Mouse (Mus musculus) midbrain, postnatal 0 days (tissue): Measurements from ENCODE around the gene Smc1b. TPM values are rescaled to one million over a fixed set of nuclear protein-coding genes. Genes with fewer than 3 reads are reported as not detected.
A peak's percentile ranks its signal among the peaks of the same experiment; 100 is the strongest.
"Not testable (repeated sequence)": the region's sequence is repeated elsewhere in the genome, so short reads cannot be mapped to it uniquely, and the experiment has no call there.

Source experiments
- ATAC-seq: fragments of 200-750 bp; cut with Nextera tagmentation; 2 replicates; pipeline ENCODE4 v1.8.0; 2017; ENCODE audit warnings: moderate number of reproducible peaks, mild to moderate bottlenecking, moderate TSS enrichment, moderate library complexity; ENCODE audit not compliant: low FRiP score
- DNase-seq: peaks from one replicate; pipeline ENCODE4 v3.0.0-alpha.2; 2015; ENCODE audit warnings: low spot score
- H3K27ac ChIP-seq: fragments of 300-500 bp; sonication (generic); 2 replicates; pipeline ENCODE4 v1.5.1; 2014; ENCODE audit warnings: low read depth, mild to moderate bottlenecking, low read length, mixed read lengths
- H3K27me3 ChIP-seq: fragments of 300-500 bp; sonication (generic); 2 replicates; pipeline ENCODE4 v1.6.1; 2014; ENCODE audit warnings: low read length, control low read depth, mixed read lengths; ENCODE audit not compliant: insufficient read depth
- H3K36me3 ChIP-seq: fragments of 300-500 bp; sonication (generic); 2 replicates; pipeline ENCODE4 v1.6.1; 2014; ENCODE audit warnings: low read length, control low read depth, mixed read lengths; ENCODE audit not compliant: insufficient read depth
- H3K4me1 ChIP-seq: fragments of 300-500 bp; sonication (generic); 2 replicates; pipeline ENCODE4 v1.6.1; 2014; ENCODE audit warnings: mild to moderate bottlenecking, control low read depth, antibody characterized with exemption, low read length, mixed read lengths; ENCODE audit not compliant: insufficient read depth
- H3K4me2 ChIP-seq: fragments of 300-500 bp; sonication (generic); 2 replicates; pipeline ENCODE4 v1.6.1; 2014; ENCODE audit warnings: low read depth, mild to moderate bottlenecking, low read length, mixed read lengths; ENCODE audit not compliant: poor library complexity, severe bottlenecking
- H3K4me3 ChIP-seq: fragments of 300-500 bp; sonication (generic); 2 replicates; pipeline ENCODE4 v1.5.1; 2014; ENCODE audit warnings: low read depth, mild to moderate bottlenecking, low read length, moderate library complexity
- H3K9ac ChIP-seq: fragments of 300-500 bp; sonication (generic); replicated peaks from 2 replicates; pipeline ENCODE4 v1.6.1; 2014; ENCODE audit warnings: mild to moderate bottlenecking, low read length, moderate library complexity, mixed read lengths; ENCODE audit not compliant: poor library complexity, severe bottlenecking
- H3K9me3 ChIP-seq: fragments of 300-500 bp; sonication (generic); 2 replicates; pipeline ENCODE4 v1.6.1; 2016; ENCODE audit warnings: low read length, control low read depth
- CTCF ChIP-seq: IDR thresholded peaks from 2 replicates; pipeline ENCODE4 v1.5.1; 2016; ENCODE audit warnings: antibody characterized with exemption, mild to moderate bottlenecking
- WGBS: fragments of 180-500 bp; shearing (Covaris S2); extraction: QIAGEN DNeasy Blood & Tissue Kit; methylation state at CpG from one replicate; pipeline ENCODE4 v1.1.7; 2014; 5-methylcytosine and 5-hydroxymethylcytosine counted together
- polyA plus RNA-seq: library from polyadenylated mRNA; unstranded; fragments of >200 nt; fragmentation: Nextera tagmentation; extraction: Ambion mirVana; gene quantifications from 2 replicates; pipeline ENCODE4 v1.2.1, GENCODE M21; 2015
- total RNA-seq: library from RNA; depleted of rRNA; stranded (reverse); fragments of >200 nt; gene quantifications from 2 replicates; pipeline ENCODE4 v1.2.3, GENCODE M21; 2014

Gene Smc1b
- total and polyA plus RNA-seq, 2 experiments from 2014 or later, result 0.39 to 0.60 TPM

DNA sequence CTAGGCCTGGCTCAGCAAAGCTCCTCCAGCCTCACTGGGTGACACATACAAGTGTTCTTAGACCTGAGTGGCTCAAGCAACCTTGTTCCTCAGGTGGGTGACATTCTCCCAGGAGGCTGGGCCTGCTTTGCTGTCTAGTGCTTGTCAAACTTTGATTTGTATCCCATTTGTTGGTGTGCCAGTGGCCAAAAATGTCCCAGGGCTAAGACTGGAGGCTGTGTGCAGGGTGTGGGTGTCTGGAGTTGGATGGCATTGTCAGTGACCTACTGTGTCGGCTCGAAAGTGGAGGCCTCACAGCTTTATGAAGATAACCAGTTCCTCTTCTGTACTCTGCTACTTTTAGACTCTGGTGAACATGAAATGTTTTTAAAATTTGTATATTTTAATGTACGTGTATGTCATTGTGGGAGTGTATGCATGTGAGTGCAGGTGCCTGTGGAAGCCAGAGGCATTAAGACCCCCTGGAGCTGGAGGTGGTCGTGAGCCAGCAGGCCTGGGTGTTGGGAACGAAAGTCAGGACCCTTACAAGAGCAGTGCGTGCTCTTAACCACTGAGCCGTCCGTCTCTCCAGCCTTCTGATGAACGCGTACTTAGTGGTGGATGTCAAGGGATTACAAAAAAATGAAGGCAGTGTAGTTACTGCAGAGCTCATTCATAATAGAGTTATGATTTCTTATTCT, 90.1 kb downstream of the Smc1b start:
- TF ChIP-seq CTCF, result no peak
- no peak overlapping the region for H3K9ac ChIP-seq
- DNase-seq (no peak), ATAC-seq (no peak)
- 56% methylated on average over 10 of the region's 10 CpGs for whole genome bisulfite sequencing
- H3K4me1 ChIP-seq, result peaks cover 21% of the 10 kb centered on the region
- peaks cover 15% of the 10 kb centered on the region for H3K36me3 ChIP-seq
- H3K9me3 ChIP-seq, result no peaks in the 10 kb centered on the region
- no peak overlapping the region for H3K4me2 ChIP-seq
- H3K27ac ChIP-seq, result peak overlapping the region; percentile 72
- H3K27me3 ChIP-seq, result no peaks in the 10 kb centered on the region
- H3K4me3 ChIP-seq, result no peak overlapping the region

DNA sequence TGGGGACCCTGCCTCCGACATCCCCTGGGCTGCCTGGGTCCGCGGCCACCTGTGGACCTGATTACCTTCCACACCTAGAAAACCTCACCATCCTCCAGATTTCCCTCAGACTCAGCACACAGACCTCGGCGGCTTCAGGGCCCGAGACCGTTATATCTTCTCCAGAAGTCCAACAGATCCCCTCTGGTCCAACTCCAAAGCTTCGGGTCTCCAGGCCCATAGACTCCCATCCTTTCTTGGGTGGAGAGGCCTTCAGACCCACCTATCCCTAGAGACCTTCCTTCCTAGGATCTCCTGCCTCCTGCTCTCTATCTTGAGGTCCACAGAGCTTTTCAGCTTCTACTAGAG, 94.4 kb downstream of the Smc1b start:
- Histone ChIP-seq H3K27ac (peak overlapping the region; percentile 55), H3K27me3 (no peaks in the 10 kb centered on the region), H3K9me3 (no peaks in the 10 kb centered on the region), H3K4me1 (peaks cover 23% of the 10 kb centered on the region), H3K9ac (peak overlapping the region; percentile 83), H3K4me3 (peak overlapping the region; percentile 79), H3K4me2 (peak overlapping the region; percentile 83), H3K36me3 (no peaks in the 10 kb centered on the region)
- WGBS, result 4% methylated on average over 8 of the region's 8 CpGs
- ATAC-seq (no peak; the same call in 1 of the 2 replicates), DNase-seq (no peak)
- no peak for TF ChIP-seq CTCF

DNA sequence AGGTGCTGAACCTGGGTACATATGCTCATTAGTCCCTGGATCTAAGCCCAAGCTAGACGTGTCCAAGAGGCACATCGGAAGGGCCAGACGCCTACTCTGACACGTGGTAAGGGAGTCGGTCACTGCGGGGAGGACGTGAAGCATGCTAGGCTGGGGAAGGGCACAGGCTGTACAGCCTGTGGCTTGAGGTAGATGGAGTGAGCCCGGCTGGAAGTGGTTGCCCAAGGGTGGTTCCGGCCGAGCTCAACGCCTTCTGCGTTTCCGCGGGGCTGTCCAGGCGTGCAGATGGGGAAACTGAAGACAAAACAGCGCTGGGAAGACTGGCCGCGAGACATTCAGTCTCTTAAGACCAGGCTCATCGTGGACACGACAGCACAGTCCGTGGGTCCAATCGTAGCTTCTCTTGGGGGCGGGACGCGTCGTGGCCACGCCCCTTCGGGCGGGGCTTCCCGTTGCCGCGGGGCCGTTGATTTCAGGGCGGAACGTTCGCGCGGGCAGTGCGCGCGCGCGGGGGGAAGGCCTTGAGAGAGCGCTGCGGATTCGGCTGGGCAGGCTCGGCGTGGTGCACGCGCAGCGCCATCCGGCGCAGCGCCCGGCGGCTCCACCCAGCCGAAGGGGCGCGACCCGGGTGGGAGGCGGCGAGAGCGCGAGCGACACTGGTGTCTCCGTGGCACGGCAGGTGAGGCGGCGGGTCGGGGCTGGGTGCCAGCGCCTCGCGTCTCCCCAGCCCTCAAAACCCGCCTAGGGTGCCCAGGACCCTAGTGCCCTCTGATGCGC, 95.0 kb downstream of the Smc1b start:
- H3K4me3 ChIP-seq, result peak overlapping the region; percentile 79
- peak overlapping the region; percentile 83 for H3K4me2 ChIP-seq
- WGBS, result under 1% methylated on average over 70 of the region's 75 CpGs
- no peaks in the 10 kb centered on the region for H3K36me3 ChIP-seq
- no peaks in the 10 kb centered on the region for H3K27me3 ChIP-seq
- H3K4me1 ChIP-seq, result peaks cover 21% of the 10 kb centered on the region
- ATAC-seq (peak; percentile 93), DNase-seq (peak; percentile 96)
- H3K9ac ChIP-seq, result peak overlapping the region; percentile 83
- peak overlapping the region; percentile 64 for H3K27ac ChIP-seq
- H3K9me3 ChIP-seq, result no peaks in the 10 kb centered on the region
- no peak for TF ChIP-seq CTCF

DNA sequence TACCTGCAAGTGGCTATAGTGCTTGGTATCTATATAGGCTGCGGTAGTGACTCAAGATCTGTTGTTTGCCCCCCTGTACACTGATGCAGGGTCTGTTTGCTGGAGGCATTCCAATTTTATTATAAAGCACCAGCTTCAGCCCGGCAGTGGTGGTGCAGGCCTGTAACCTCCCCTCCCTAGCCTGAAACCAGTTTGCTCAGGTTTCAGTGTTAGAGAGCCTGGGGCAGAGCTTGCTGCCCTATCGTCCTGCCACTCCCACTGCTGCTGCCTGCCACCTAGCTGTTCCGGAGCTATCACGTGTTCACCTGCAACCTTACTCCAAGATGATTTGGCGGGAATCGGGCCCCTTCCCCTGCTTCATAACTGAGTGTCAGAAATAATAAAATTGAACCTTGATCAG, 97.8 kb downstream of the Smc1b start:
- not testable (repeated sequence) for ATAC-seq, H3K36me3 ChIP-seq, H3K4me2 ChIP-seq, DNase-seq, H3K9me3 ChIP-seq, H3K4me3 ChIP-seq, H3K27me3 ChIP-seq, H3K9ac ChIP-seq, H3K27ac ChIP-seq
- whole genome bisulfite sequencing, result 72% methylated on average over 7 of the region's 7 CpGs
- peaks cover 14% of the 10 kb centered on the region for H3K4me1 ChIP-seq

GRCm38 (mm10) chr15:85031866-85032265, 99.9 kb downstream of the Smc1b start:
- H3K4me1 ChIP-seq, result peaks cover 5% of the 10 kb centered on the region
- no peaks in the 10 kb centered on the region for H3K27me3 ChIP-seq
- H3K27ac ChIP-seq, result no peak overlapping the region
- no peak overlapping the region for H3K9ac ChIP-seq
- WGBS, result 66% methylated on average over 3 of the region's 3 CpGs
- H3K4me2 ChIP-seq, result no peak overlapping the region
- DNase-seq (peak; percentile 47), ATAC-seq (no peak)
- no peak for TF ChIP-seq CTCF
- H3K4me3 ChIP-seq, result no peak overlapping the region
- H3K36me3 ChIP-seq, result no peaks in the 10 kb centered on the region
- H3K9me3 ChIP-seq, result no peaks in the 10 kb centered on the region

DNA sequence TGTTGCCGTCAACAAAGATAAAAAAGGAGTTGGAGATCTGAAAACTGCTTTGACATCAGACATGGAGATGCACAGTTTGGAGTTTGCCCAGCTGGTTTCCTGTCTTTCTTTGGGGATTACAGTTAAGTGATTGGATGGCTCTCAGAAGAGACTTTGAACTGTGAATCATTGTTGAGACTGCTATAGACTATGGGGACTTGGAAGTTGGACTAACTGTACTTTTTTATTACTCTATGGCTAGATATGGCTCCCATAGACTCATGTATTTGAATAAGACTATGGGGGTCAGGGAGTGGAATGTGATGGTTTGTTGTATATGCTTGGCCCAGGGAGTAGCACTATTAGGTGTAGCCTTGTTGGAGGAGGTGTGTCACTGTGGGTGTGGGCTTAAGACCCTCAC, 101.1 kb downstream of the Smc1b start:
- not testable (repeated sequence) for H3K36me3 ChIP-seq, H3K9me3 ChIP-seq, H3K4me2 ChIP-seq, H3K27me3 ChIP-seq, H3K9ac ChIP-seq, ATAC-seq, H3K4me3 ChIP-seq, DNase-seq, H3K27ac ChIP-seq, H3K4me1 ChIP-seq
- 78% methylated on average over 1 of the region's 1 CpGs for WGBS

GRCm38 (mm10) chr15:85028648-85029047, 103.1 kb downstream of the Smc1b start, which contains the start of gene Fam118a:
TSS of gene Fam118a (plus strand) at chr15:85028948.
- 52% methylated on average over 1 of the region's 1 CpGs for WGBS
- not testable (repeated sequence) for DNase-seq, H3K4me3 ChIP-seq, H3K9ac ChIP-seq, H3K27me3 ChIP-seq, H3K4me1 ChIP-seq, H3K36me3 ChIP-seq, H3K4me2 ChIP-seq, H3K27ac ChIP-seq, H3K9me3 ChIP-seq, ATAC-seq
